Mouse (Mus musculus) CD8-positive naive resting alpha-beta T cell, adult 2 months (primary cell): Measurements from ENCODE around the gene Crlf2.

Source experiments
- DNase-seq, 2 experiments: peaks; one replicate each; pipeline ENCODE4 v3.0.0; 2022; ENCODE audit warnings: low read depth in 2 of 2, low spot score in 2 of 2

The Crlf2 gene

DNA sequence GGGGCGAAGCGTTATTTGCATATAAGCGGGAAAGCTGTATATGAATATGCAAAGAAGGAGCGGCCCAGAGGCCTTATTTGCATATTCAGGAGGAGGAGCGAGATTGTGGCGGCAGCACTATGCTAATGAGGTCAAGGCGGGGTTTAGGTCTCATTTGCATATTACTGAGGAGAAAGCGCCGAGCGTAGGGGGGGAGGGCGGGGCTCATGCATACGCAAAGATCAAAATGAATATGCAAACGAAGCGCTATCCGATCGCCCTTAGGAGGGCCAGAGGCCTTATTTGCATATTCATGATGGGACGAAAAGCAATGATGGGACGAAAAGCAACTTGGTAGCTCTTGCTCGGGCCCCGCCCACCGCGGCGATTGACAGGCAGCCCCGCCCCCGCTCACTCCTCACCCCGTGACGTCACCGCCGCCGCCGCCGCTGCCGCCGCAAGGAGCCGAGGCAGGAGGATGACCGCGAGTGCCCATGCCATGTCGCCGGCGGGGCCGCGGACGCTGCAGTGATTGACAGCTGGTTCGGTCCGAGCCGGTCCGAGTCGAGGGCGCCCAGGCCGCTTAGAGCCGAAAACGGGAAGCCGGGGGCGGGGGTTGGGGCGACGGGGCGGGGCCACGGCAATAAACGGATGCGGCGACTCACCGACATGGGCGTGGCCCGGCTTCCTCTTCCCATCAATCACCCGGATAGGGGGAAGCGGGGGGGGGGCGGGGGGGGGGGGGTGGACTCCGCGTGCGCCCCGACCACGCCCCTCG lies at the start of gene Crlf2:
TSS of gene Crlf2 (minus strand) at position 590 of the 757 bp plus-strand sequence.
- DNase-seq: peak; percentile 68 to 75

DNA sequence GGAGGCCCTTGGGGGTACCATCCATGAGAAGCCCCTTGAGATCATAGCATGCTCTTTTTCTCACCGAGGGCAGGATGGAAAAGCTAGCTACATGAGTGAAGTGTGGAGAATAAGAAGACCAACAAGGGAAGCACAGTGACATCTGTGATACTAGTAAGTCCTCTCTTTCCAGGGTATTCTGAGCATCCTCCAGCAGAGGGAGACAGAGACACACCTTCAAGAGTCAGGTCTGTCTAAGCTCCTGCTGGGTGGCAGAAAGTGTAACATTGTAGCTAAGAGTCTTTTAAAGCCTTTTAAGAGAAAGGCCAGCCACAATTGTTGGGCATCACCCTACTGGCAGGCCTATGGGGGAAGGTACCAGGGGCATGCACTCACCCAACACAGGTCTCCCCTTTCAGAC lies 43.8 kb upstream of the Crlf2 start:
- DNase-seq: no peak

DNA sequence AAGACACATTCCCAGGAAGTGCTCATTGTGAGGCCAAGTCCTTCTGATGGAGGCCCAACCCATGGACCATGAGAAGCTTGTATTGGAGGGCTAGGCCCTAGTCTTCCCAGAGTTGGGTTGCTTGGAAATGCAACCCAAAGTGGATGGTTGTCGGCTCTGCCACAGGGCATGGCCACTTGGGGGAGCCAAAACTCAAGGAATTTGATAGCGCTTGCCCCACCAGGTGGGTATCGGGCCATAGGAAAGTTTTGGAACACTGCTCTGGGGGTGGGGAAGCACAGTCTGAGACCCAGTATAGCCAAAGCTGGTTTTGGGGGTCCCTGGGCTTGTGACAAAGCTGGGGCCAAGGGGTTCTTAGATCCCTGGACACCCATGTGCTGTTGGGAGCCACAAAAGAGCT lies 42.3 kb upstream of the Crlf2 start:
- DNase-seq: no peak

DNA sequence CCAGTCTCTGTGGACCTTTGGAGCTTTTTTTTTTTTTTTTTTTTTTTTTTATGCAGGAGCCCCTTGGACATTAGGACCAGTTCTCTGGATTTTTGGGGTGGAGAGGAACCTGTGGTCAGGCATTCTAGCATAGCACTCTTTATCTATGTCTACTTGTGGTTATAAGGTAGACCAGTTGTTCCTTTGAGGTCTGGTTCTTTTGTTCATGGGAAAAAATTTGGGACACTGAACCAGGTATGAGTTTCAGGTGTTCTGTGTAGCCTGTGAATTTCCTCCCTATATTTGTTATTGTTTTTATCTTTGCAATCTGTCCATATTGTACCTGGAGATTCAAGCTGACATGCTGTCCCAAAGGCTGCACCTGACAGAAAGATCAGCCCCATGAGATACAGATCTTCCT lies 40.1 kb upstream of the Crlf2 start:
- no peak for DNase-seq

DNA sequence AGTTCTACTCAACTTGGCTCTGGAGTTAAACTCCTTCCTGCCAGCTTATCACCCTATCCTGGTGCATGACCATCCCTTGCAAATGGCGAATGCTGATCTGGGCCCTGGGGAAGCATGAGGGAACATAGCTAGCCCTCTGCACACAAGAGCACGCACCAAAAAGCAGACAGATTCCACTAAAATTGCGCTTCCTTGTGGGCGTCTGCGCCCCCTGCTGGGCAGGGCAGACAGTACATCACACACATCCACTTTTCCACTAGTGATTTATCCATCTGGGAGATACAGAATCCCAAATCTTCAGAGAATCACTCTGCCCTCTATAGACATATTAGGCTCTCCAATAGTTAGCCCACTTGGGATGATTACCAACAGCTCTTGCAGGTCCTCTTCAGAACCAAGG lies 37.9 kb upstream of the Crlf2 start:
- DNase-seq: peak; percentile 10 to 26

DNA sequence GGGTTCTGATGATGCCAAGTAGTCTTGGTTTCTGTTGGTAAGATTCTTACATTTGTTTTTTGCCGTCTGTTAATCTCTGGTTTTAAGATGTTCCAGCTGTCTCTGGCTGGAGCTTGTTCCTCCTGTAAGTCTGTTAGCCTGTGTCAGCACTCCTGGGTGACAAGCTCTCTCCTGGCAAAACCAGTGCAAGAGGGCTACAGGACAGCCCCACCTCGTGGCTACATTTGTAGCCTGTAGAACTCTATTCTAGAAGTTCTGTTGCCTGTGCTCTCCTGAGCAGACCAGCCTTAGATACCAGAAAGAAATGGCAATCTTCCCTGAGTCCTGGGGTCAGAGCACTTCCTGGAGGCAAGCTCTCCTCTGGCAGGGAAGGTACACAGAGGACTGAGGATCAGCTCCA lies 4.0 kb upstream of the Crlf2 start:
- no peak for DNase-seq

DNA sequence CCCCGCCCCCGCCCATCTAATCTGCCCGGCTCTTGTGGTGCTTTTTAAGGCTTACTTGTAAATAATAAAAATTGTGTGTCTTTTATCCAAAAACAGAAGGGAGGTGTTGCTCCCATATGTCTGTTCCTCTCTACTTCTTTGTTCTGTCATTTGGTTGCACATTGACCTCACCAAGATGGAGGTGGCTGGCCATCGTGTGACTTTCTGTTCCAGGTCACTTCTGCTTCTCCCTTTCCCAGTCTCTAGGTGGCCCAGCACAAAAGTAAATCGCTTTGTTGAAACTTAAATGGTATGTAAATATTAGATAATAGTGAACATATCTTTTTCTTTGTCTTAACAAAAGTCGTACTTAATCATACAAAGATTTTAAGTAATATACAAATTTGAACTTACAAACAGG lies 398 bp upstream of the Crlf2 start:
- no peak for DNase-seq

DNA sequence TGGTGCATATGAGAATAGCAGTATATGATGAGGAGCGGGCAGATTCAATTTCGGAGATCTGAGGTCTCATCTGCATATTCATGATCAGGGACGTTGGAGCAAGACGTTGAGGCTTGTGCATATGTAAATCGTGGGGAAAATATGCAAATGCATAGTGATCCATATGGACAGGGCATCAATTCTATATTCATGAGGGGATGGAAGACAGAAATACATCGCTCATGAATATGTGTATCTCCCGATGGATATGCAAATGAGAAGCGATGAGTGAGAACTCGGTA lies 730 bp downstream of the Crlf2 start:
- DNase-seq: no peak

DNA sequence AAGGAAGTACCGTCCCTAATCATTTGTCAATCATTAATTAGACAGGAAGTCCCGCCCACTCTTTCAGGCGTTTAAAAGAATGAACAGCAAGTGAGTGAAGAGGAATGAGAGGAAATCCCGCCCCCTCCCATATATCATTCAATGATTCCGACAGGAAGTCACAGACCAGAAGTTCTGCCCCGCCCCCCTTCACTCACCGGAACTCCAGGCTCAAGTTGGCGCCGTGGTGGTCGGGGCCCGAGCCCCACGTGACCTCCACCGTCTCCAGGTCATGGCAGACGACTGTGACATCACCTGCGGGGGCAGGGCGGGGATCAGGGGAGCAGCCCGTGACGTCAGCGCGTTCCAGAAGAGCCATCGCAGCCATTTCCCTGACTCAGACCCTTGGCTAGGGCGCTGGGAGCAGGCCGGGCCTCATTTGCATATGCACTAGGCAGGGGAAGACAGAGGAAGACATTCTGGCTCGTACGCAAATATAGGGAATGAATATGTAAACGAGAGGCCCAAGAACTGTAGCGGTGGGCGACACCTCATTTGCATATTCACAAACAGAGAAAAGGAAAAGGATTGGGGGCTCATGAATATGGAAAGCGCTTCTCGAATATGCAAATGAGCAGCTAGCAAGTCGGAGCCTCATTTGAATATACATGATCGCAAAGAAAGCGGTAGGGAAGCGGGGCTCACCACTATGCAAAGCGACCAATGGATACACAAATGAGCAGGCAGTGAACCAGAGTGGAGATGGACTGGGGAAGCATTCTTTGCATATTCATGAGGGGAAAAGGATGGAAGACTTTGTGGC lies 1.3 kb downstream of the Crlf2 start:
- peak in 1 of 2 experiments; percentile 88 for DNase-seq

DNA sequence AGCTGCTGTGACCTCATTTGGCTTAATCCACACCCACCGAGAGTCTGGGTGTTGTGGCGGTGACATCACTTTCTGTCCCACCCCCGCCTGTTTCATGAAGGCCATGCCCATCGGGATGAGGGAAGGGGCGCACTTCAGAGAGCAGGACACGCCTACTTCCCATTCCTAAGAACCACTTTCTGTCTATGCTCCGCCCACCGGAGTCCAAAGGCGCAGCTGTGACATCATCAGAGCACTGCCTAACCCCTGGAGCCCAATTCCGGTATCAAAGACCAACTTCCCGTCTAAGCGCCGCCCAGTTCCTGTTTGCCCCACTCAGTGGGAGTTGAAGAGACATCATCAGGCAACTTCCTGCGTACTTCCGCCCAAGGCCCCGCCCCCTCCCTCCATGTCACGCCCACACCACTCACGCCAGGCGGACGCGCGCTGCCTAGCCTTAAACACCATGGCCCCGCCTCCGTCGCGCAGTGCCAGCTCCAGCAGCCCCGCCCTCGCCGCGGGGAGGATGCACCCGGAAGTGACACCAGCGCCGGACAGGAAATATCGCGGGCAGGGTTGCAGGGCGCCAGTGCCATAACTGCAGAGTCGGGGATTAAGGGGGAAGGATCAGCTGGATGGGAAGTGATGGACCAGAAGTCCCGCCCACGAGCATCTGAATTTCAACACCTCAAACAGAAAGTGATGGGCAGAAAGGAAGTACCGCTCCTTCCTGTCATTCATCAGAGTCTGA lies 2.0 kb downstream of the Crlf2 start:
- peak; percentile 84 to 86 for DNase-seq

DNA sequence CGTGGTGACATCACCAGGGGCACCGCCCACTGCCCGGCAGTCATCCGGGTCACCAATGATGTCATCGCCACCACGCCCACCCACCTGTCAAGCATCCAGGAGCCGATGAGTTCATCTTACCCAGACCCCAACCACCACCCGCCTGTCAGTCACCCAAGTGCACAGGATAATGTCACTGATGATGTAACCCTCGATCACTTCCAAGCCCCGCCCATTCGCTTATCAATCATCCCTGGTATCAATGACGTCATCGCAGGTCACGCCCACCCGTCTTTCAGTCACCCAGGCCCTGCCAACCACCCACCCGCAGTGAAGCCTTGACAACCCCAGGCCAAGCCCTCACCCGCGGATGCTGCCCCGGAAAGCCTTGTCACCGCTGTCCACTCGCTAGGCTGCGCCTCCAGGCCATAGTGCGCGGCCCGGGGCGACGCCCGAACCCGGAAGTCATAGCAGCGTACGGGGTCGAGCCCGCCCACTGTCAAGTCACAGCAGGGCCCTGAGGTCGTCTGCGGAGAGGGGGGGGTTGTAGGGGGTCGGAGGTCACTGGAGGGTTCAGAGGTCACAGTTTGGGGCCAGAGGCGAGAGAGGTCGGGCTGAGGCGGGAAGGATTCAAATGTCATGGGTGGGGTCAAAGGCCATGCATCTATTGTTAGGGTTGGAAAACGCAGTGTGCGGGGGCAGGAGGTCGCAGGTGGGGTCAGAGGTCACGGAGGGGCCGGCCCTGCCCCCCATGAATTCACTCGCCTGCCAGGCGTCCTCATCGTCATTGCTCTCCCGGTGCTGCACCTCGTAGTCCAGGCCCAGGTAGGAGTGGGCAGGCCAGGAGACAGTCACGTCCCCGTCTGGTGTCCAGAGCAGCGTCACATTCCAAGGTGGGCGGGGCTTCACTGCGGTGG lies 2.9 kb downstream of the Crlf2 start:
- DNase-seq: peak in 1 of 2 experiments; percentile 24

DNA sequence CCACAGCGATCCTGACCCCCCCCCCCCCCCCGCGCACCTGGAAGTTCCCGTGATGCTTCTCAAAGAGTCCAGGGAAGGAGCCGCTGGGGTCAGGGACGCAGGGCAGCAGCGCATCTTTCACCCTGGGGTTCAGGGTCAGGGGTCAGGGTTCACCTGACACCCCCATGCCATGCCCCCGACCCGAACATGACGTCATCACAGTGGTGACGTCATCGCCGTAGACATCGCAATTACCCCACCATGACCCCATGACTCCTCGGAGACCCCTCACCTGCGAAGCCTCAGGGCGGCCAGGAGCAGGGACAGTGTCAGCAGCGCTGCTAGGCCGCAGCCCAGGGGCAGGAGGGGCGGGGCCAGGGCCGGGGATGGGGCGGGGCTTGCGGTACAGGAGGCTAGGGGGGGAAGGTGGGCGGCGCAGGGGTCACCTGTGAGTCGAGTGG lies 3.5 kb downstream of the Crlf2 start:
- DNase-seq: no peak

DNA sequence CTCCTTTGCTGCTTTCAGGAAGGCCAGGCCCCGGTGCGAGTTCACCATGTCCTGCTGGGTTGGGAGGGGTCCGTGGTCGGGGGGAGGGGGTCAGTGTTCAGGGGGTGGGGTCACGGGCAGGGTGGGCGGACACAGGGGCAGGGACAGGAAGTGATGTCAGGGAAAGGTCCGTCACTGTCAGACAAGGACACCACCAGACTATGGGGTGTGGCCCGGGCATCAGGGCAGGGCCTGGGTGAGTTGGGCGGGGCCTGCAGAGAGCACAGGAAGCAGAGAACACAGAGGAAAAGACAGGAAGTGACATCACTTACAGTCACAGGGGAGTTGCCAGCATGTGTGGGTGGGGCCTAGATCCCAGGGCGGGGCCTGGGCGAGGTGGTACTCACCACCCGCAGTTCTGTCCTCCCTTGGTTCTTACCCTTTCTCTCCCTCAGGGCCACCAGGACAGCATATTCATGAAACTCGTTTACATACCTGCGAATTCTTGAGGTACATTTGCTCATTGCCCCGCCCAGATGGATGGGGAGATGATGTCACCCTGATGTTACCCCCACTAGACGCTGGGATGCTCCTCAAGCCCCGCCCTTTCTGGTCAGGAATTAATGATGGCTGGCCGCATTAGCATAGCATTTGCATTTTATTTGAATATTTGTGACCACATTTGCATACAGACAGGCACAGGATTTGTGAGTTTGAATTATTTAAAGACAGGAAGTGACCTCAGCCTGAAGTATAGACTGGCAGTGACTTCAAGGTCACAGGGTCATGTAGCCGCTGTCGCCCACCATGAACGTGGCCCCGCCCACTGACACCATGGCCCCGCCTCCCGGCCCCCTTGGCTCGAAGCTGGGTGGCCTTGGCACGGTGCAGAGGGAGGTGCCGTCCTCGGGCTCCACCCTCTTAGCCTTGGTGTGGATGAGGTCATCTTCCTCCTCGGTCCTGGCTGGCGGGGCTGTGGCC lies 4.4 kb downstream of the Crlf2 start:
- peak in 1 of 2 experiments; percentile 19 for DNase-seq

DNA sequence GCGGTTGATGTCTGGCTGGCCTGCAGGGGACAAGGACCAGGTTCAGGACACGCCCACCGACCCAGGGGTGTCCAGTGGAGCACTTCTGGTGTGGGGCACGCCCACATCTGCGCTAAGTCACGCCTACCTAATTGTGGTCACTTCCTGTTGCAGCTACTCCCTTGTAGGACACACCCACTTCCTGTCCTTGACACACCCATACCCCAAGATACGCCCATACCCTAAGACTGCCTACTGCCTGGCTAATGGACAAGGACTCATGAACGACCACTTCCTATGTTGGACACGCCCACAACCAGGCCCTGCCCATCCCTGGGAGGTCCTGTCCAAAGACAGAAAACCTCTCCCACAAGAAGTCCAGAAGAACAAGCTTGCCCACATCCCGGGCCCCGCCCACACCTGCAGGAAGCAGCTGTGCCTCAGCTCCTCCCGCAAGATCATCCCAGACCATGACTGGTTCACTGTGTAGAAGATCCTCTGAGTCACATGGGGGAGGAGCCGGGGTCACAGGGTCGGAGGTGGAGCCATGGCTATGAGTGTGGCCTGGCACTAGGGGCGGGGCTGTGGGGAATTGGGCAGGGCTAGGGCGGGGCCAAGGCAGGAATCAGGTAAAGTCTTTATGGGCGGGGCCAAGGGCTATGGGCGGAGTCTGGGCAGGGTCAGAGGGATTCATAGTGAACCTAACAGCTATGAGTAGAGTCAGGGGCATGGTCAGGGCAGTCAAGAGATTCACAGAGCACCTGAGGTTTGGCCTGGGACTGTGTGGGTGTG lies 5.4 kb downstream of the Crlf2 start:
- peak; percentile 26 to 39 for DNase-seq

DNA sequence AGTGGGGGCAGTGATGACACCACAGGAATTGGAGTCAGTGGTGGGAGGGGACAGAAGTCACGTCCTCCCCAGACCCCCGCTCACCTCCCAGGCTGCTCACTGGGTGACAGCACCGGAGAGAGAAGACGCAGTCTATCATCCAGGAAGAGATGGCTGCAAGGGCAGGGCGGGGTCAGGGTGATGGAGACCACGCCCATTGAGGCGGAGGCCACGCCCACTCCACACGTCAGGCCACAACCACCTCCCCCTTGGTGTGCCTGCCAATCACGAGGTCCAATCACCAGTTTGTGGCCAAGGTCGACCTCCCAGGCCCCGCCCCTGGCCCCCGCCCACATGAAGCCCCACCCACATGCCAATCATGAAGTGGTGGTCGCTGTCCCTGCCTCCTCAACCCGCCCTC lies 6.3 kb downstream of the Crlf2 start:
- DNase-seq: no peak

DNA sequence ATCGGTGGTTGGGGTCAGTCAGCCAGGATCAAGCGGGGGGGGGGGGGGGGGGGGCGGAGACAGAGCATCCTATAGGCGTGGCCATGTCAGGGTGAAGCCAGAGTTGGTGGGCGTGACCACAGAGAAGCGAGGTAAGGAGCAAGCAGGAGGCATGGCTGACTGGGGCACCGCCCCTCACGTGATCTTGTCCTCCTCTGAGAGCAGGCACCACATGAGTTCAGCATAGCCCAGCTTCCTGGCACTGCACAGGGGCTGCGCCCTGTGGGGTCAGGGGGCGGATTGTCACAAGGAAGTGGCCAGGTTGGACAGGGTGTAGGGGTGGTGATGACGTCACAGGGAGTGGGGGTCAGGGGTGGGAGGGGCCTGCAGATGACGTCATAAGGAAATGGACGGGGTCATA lies 6.7 kb downstream of the Crlf2 start:
- DNase-seq: peak in 1 of 2 experiments; percentile 17

DNA sequence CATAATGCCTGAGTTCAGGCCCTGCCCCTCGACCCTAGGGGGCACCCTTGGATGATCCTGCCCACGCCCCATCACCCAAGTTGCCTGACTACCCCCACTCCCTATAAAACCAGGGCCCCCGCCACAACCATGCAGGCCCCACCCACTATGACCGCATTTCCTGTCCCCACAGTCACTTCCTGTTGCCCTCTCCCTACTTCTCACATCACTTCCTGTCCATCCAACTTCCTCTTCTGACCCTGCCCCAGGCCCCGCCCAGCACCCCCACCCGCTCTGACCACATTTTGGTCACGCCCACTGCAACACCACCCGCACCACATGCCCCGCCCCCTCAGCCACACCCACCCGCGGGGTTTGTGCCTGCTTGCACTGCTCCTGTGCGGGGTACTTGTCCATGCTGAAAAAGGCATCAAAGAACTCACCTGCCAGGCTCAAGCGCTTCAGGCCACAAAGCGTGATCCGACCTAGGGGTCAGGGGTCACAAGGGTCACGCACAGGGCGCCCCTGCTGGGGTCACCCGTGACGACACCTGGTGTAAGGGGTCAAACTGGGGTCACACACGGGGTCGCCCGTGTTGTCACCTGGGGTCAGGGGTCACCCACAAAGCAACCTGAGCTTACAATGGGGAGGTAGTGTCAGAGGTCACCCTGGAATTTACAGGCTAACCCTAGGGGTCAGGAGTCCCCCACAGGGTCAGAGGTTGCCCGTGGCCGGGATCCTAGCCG lies 7.6 kb downstream of the Crlf2 start:
- DNase-seq: peak in 1 of 2 experiments; percentile 14

DNA sequence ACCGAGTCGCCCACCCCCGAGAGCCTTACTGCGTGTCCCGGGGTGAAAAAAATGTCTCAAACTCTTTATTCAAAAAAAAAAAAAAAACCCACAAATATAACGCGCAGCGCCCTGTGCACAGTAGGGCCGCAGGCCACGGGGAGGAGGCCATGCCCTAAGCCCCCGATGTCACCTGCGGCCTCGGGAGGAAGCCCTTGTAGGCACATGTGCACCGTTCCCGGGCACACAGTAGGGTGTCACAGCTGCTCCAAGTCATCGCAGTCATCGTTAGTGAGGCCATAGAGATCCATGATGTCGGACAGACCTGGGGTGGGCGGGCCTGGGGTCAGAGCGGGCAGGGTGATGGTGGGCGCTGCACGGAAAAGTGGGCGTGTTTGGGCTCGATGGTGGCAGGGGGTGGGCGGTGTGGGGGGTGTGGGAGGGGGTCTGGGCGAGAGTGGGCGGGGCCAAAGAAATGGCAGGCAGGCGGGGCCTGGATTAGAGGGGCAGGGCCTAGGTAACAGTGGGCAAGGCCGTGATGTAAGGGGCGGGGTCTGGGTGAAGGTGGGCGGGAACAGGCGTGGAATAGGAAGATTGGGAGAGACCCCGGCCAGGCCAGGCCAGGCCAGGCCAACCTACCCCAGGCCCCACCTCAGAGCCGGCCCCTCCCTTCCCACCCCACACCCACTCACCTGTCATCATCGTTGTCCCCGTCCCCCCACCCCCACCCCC lies 8.4 kb downstream of the Crlf2 start:
- DNase-seq: no peak
